Mouse (Mus musculus) erythroblast, embryonic 14.5 days (primary cell): ENCODE measurements around the gene Dnah7c. TPM values are rescaled to one million over a fixed set of nuclear protein-coding genes. Genes with fewer than 3 reads are reported as not detected.
"Not testable (repeated sequence)": the region's sequence is repeated elsewhere in the genome, so short reads cannot be mapped to it uniquely, and the experiment has no call there.

ENCODE experiments used
- H3K27me3 ChIP-seq: 2 replicates; pipeline ENCODE4 v1.6.1; 2012; ENCODE audit warnings: inconsistent platforms; ENCODE audit not compliant: control insufficient read depth
- H3K36me3 ChIP-seq: 2 replicates; pipeline ENCODE4 v1.6.1; 2012; ENCODE audit warnings: mild to moderate bottlenecking, inconsistent platforms; ENCODE audit not compliant: control insufficient read depth
- H3K4me1 ChIP-seq: 2 replicates; pipeline ENCODE4 v1.6.1; 2012; ENCODE audit warnings: inconsistent platforms; ENCODE audit not compliant: control insufficient read depth
- H3K4me3 ChIP-seq: replicated peaks from 2 replicates; pipeline ENCODE3; 2012; ENCODE audit warnings: moderate library complexity, mild to moderate bottlenecking, inconsistent platforms
- H3K9me3 ChIP-seq: 2 replicates; pipeline ENCODE4 v1.6.1; 2012; ENCODE audit warnings: low read length, inconsistent platforms, mixed read lengths; ENCODE audit not compliant: control insufficient read depth
- GATA1 ChIP-seq: IDR thresholded peaks from 2 replicates; pipeline ENCODE4 v1.6.1; 2012; ENCODE audit warnings: low read length, inconsistent platforms, mixed read lengths
- TAL1 ChIP-seq: IDR thresholded peaks from 3 replicates; pipeline ENCODE4 v1.6.1; 2012; ENCODE audit warnings: low read length, inconsistent platforms, mixed read lengths
- polyA plus RNA-seq: library from polyadenylated mRNA; stranded (reverse); fragments of >175 nt; gene quantifications from 2 replicates; pipeline ENCODE4 v1.2.3, GENCODE M21; 2012

The Dnah7c gene
- polyA plus RNA-seq = 0.01 TPM in 1 of 2 replicates, not detected in the other

DNA sequence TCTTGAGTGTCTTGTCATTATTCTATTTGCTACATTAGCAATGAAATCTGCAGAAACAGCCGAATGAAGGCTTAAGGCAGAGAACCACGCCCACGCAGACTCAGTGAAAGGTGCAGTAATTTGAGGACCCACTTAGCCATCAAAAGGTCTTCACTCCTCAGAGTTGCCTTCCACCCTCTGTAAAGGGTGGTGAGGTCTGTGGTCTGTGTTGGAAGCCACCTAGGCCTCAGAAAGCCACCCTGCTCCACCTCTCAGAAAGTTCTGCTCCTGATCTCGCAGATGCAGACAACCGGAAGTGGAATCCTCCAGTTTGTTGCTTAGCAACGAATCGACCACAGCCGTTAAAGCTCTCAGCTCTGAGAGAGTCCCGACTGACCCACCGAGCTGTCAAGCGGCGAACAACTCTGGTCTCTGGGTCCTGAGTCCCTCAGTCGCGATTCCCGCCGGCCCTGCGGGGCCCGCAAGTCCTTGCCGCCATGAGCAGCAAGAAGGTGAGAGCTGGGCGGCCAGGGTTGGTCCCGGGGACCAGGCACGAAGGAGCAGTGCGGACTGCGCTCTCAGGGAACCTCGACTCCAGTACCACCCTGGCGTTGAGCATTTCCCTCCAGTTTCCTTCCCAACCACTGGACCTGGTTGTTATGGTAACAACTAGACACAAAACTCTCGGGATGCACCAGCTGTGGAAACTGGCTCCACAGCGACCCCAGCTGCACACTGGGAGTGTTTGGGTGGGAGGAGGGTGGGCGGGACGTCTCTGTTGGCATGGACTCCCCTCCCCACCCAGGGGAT, at the start of gene Dnah7c:
TSS of gene Dnah7c (plus strand) at position 456 of the 789 bp plus-strand sequence.
- no peaks in the 10 kb centered on the region for H3K27me3 ChIP-seq
- H3K9me3 ChIP-seq = peaks cover 7% of the 10 kb centered on the region
- TF ChIP-seq TAL1 = no peak
- no peak for TF ChIP-seq GATA1
- no peak within 1 kb of the TSS for H3K4me3 ChIP-seq
- no peaks in the 10 kb centered on the region for H3K4me1 ChIP-seq
- no peaks in the 10 kb centered on the region for H3K36me3 ChIP-seq

DNA sequence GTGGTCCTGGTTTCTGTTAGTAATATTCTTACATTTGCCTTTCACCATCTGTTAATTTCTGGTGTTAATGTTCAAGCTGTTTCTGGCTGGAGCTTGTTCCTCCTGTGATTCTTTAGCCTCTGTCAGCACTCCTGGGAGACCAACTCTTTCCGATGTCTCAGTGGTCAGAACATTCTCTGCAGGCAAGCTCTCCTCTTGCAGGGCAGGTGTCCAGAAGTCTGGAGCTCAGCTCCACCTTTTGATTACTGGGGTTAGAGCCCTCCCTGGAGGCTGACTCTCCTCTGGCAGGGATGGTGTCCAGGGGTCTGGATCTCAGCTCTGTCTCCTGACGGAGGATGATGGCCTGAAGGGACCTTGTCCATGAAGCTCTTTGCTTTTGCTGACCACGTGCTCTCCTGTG, 44.8 kb upstream of the Dnah7c start:
- not testable (repeated sequence) for H3K9me3 ChIP-seq, H3K36me3 ChIP-seq, H3K4me3 ChIP-seq

DNA sequence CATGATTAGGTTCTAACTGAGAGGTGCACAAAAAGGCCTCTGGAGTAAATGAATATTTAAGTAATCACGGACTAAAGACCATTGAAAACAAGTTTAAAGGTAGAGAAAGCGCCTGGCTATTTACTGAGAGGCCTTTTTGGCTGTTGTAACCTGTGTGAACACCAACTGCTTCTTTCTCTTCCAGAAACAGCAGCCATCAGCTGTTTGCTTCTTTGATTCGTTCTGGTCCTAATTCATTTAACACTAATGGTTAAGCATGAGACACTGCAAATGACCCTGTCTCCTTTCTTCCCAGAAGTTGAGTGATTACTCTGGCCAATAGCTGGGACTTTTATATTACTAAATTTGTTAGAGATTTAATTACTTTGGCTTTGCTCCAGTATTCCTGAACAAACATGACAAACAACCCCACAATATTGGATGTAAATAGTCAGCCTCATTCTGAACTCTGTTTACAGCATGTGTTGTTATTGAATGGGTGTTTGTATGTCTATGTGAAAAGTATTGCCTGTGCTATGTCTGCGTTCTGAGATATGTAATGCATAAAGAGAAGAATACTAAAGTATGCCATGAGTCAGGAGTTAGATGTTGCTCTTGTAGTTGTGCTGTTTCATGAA, 30.6 kb upstream of the Dnah7c start:
- H3K36me3 ChIP-seq, H3K27me3 ChIP-seq, H3K4me1 ChIP-seq, H3K9me3 ChIP-seq, H3K4me3 ChIP-seq: not testable (repeated sequence)

More for the DNA sequence above, 44.8 kb upstream of the Dnah7c start:
- not testable (repeated sequence) for H3K27me3 ChIP-seq, H3K4me1 ChIP-seq

- no peaks in the 10 kb centered on the region for H3K4me1 ChIP-seq
- no peak for TF ChIP-seq TAL1
- TF ChIP-seq GATA1 = no peak
Observed at GRCm38 (mm10) chr1:46408324-46409115, 16.9 kb upstream of the Dnah7c start.

GRCm38 (mm10) chr1:46414798-46415197, 10.6 kb upstream of the Dnah7c start:
- H3K4me1 ChIP-seq, H3K36me3 ChIP-seq, H3K9me3 ChIP-seq, H3K27me3 ChIP-seq, H3K4me3 ChIP-seq: not testable (repeated sequence)

More at GRCm38 (mm10) chr1:46408324-46409115, 16.9 kb upstream of the Dnah7c start:
- Histone ChIP-seq H3K36me3 (no peaks in the 10 kb centered on the region), H3K27me3 (no peaks in the 10 kb centered on the region), H3K4me3 (no peak overlapping the region), H3K9me3 (no peaks in the 10 kb centered on the region)

DNA sequence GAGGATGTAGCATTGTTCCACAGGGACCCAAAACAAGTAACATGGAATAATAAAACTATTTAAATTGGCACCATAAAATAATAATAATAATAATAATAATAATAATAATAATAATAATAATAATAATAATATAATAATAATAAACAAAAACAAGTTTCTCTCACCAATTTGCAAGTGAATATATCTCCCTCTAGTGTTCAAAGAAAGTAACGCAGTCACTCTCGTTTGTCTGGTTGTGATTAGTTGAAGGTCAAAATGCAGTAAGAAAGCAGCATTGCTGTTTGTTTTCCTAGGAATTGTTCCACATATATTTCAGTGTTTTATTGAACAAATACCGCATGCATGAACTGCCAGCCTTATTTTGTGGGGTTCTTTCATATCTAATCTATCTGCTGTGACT, 8.4 kb upstream of the Dnah7c start:
- not testable (repeated sequence) for H3K4me1 ChIP-seq, H3K9me3 ChIP-seq, H3K4me3 ChIP-seq, H3K36me3 ChIP-seq, H3K27me3 ChIP-seq

DNA sequence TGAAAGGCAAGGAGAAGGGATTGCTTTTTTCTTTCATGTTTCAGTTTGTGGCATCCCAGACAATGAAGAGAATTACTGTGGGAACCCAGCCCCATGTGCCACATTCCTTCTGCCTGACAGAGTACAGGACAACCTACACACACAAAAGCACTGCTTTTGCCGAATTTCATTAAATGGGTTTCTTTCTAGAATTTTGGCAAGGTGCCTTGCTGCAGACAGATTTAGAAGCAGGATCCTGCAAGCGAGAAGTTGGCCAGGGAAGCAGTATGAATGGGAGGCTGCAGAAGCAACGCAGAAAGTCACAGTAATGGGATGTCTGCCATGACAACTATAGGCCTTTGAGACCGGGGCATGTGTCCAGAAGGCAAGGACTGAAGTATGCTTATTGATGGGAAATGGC, 6.4 kb upstream of the Dnah7c start:
- not testable (repeated sequence) for H3K4me3 ChIP-seq, H3K27me3 ChIP-seq, H3K4me1 ChIP-seq, H3K9me3 ChIP-seq, H3K36me3 ChIP-seq

GRCm38 (mm10) chr1:46428401-46428800, 3.0 kb downstream of the Dnah7c start:
- no peak for TF ChIP-seq GATA1
- no peak for TF ChIP-seq TAL1
- Histone ChIP-seq H3K27me3 (no peaks in the 10 kb centered on the region), H3K4me3 (no peak overlapping the region), H3K36me3 (no peaks in the 10 kb centered on the region), H3K9me3 (peaks cover 3% of the 10 kb centered on the region; the same call in 1 of the 2 replicates), H3K4me1 (no peaks in the 10 kb centered on the region)

- H3K27me3 ChIP-seq, H3K9me3 ChIP-seq, H3K4me1 ChIP-seq, H3K36me3 ChIP-seq, H3K4me3 ChIP-seq: not testable (repeated sequence)
Observed at GRCm38 (mm10) chr1:46514671-46515070, 89.3 kb downstream of the Dnah7c start.

DNA sequence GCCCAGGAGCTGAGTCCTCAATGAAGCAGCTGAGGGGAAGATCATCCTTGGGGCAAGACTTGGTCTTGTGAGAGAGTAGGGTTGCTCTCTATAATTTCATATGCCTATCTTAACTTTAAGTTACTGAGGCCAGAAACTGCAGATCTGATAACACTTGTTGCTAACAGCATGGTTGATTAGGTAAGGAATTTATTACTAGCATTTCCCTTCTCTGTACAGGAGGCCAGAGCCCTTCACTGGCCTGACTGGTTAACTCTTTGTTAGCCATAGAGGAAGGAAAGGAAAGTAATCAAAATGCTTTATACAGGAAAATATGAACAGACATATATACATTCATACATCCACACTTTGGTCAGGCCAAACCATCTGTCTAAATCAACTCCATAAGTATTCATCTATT, 95.6 kb downstream of the Dnah7c start:
- H3K36me3 ChIP-seq = no peaks in the 10 kb centered on the region
- no peak overlapping the region for H3K4me3 ChIP-seq
- H3K9me3 ChIP-seq = no peaks in the 10 kb centered on the region
- H3K4me1 ChIP-seq = no peaks in the 10 kb centered on the region
- no peaks in the 10 kb centered on the region for H3K27me3 ChIP-seq
- no peak for TF ChIP-seq TAL1
- TF ChIP-seq GATA1 = no peak

DNA sequence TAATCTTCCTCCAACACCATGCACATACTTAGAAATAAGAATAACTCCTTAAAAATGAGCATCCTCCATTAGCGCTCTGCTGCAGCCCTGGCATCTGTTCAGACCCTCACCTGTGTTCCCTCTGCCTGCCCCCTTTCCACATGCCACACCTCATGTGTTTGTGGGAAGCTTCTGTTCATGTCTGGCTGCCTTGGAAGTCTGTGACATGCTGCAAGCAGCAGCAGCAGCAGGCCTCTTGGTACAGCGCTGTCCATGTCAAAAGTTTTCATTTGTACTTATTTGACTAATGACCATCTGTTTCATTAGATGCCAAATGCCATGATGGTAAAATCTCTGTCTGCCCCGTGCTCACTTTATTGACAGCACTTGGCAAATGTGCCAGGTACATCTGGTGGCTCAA, 101.1 kb downstream of the Dnah7c start:
- not testable (repeated sequence) for H3K4me3 ChIP-seq, H3K9me3 ChIP-seq, H3K27me3 ChIP-seq, H3K4me1 ChIP-seq, H3K36me3 ChIP-seq
